In genomic region chr15:77035643-77036042, GRCm38 (mm10) we compare ENCODE assay signal across 14 mouse cellular contexts. TPM values are rescaled to one million over a fixed set of nuclear protein-coding genes. Genes with fewer than 3 reads are reported as not detected.
DNase-seq lines count a peak whose midpoint lies in the region; ATAC-seq lines count a peak whose summit lies in the region.
"Had no signal": no experiment of that assay in that cellular context is flagged by ENCODE, and none has a peak within 500 bp of the region (broad histone marks: within the 10 kb centered on the region; RNA-seq: fewer than 3 reads in every experiment).

No protein-coding gene starts in this region.

- peak overlapping the region; percentile 86 for H3K9ac ChIP-seq in heart, embryonic 13.5 days
- no peak overlapping the region for H3K9ac ChIP-seq in lung, embryonic 15.5 days
- no peak overlapping the region for H3K9ac ChIP-seq in intestine, embryonic 14.5 days (ENCODE audit: low read length)
- peak overlapping the region; percentile 5; the same call in 1 of the 2 replicates for H3K9ac ChIP-seq in stomach, embryonic 16.5 days (ENCODE audit: low read length)

- H3K4me2 ChIP-seq in heart, embryonic 13.5 days: no peak overlapping the region
- H3K4me2 ChIP-seq in lung, embryonic 15.5 days: no peak overlapping the region
- no peak overlapping the region for H3K4me2 ChIP-seq in intestine, embryonic 14.5 days (ENCODE audit: low read length)
- H3K4me2 ChIP-seq in stomach, embryonic 16.5 days (ENCODE audit: low read depth, low read length): no peak overlapping the region

- no peak overlapping the region for H3K4me3 ChIP-seq in heart, embryonic 13.5 days
- H3K4me3 ChIP-seq in lung, embryonic 15.5 days: no peak overlapping the region
- H3K4me3 ChIP-seq in intestine, embryonic 14.5 days (ENCODE audit: low read depth, low read length): no peak overlapping the region
- H3K4me3 ChIP-seq in stomach, embryonic 16.5 days (replicated peaks; ENCODE audit: low read length): no peak overlapping the region

- ATAC-seq in heart, embryonic 13.5 days (ENCODE audit: extremely low read depth, insufficient number of reproducible peaks, low FRiP score, low TSS enrichment): no peak
- no peak for ATAC-seq in lung, embryonic 15.5 days (ENCODE audit: borderline replicate concordance, extremely low read depth, low FRiP score, low TSS enrichment)
- ATAC-seq in intestine, embryonic 14.5 days (replicated peaks; ENCODE audit: low FRiP score, low TSS enrichment, low read depth): no peak
- no peak for ATAC-seq in stomach, embryonic 16.5 days (ENCODE audit: insufficient read depth, low FRiP score)
- ATAC-seq: CD4-positive, CD25-positive, alpha-beta regulatory T cell, adult 4 months had no signal

- WGBS in heart, embryonic 13.5 days: 72% methylated on average over 3 of the region's 3 CpGs
- 81% methylated on average over 3 of the region's 3 CpGs for WGBS in lung, embryonic 15.5 days
- 76% methylated on average over 3 of the region's 3 CpGs for WGBS in intestine, embryonic 14.5 days
- WGBS in stomach, embryonic 16.5 days: 57% methylated on average over 3 of the region's 3 CpGs

- H3K36me3 ChIP-seq in heart, embryonic 13.5 days: no peaks in the 10 kb centered on the region
- H3K36me3 ChIP-seq in lung, embryonic 15.5 days: no peaks in the 10 kb centered on the region
- no peaks in the 10 kb centered on the region for H3K36me3 ChIP-seq in intestine, embryonic 14.5 days (ENCODE audit: control insufficient read depth, insufficient read depth, low read length)
- H3K36me3 ChIP-seq in stomach, embryonic 16.5 days (ENCODE audit: control insufficient read depth, insufficient read depth, low read length): no peaks in the 10 kb centered on the region

- no peaks in the 10 kb centered on the region for H3K9me3 ChIP-seq in heart, embryonic 13.5 days
- no peaks in the 10 kb centered on the region for H3K9me3 ChIP-seq in lung, embryonic 15.5 days
- H3K9me3 ChIP-seq in intestine, embryonic 14.5 days (ENCODE audit: control insufficient read depth, low read length): no peaks in the 10 kb centered on the region
- no peaks in the 10 kb centered on the region for H3K9me3 ChIP-seq in stomach, embryonic 16.5 days (replicated peaks; ENCODE audit: control insufficient read depth, low read length)

- no peaks in the 10 kb centered on the region for H3K27me3 ChIP-seq in heart, embryonic 13.5 days (replicated peaks)
- H3K27me3 ChIP-seq in lung, embryonic 15.5 days: no peaks in the 10 kb centered on the region
- H3K27me3 ChIP-seq in intestine, embryonic 14.5 days (replicated peaks; ENCODE audit: control insufficient read depth, insufficient read depth, low read length): no peaks in the 10 kb centered on the region
- no peaks in the 10 kb centered on the region for H3K27me3 ChIP-seq in stomach, embryonic 16.5 days (ENCODE audit: control insufficient read depth, insufficient read depth, low read length)

- H3K4me1 ChIP-seq in heart, embryonic 13.5 days: peaks cover 78% of the 10 kb centered on the region
- H3K4me1 ChIP-seq in lung, embryonic 15.5 days: peaks cover 25% of the 10 kb centered on the region
- peaks cover 35% of the 10 kb centered on the region for H3K4me1 ChIP-seq in intestine, embryonic 14.5 days (replicated peaks; ENCODE audit: control insufficient read depth, insufficient read depth, low read length)
- H3K4me1 ChIP-seq in stomach, embryonic 16.5 days (ENCODE audit: control insufficient read depth, insufficient read depth, low read length): peaks cover 29% of the 10 kb centered on the region

- H3K27ac ChIP-seq in heart, embryonic 13.5 days (replicated peaks): peak overlapping the region; percentile 100
- H3K27ac ChIP-seq in lung, embryonic 15.5 days: peak overlapping the region; percentile 98
- H3K27ac ChIP-seq in intestine, embryonic 14.5 days (ENCODE audit: low read depth): peak overlapping the region; percentile 98
- H3K27ac ChIP-seq in stomach, embryonic 16.5 days (ENCODE audit: low read length): peak overlapping the region; percentile 100

- no peak for DNase-seq in heart, adult 8-10 months (ENCODE audit: low spot score)
- no peak for DNase-seq in lung, postnatal 36 days
- DNase-seq in intestine, embryonic 14.5 days (ENCODE audit: low spot score): no peak
- DNase-seq in cerebellum, adult 8-10 months: no peak
- no peak for DNase-seq in MN1 (ENCODE audit: low spot score)
- DNase-seq: cerebellum, adult 11-12 months; kidney, postnatal 25 days; spleen, adult 18-20 months; thymus, postnatal 14 days had no signal

RNA-seq across cellular contexts. Expression of gene Apol6, which starts 8.9 kb away (rescaled TPM):
- 0.06 and 0.15 TPM in 2 replicates for polyA plus RNA-seq in heart, embryonic 13.5 days (2015; fragmentation: Nextera tagmentation; extraction: Ambion mirVana)
- 1 to 10 TPM in 2 of 4 experiments, under 1 TPM in 2; 0.49 to 1.5 (median 1.0) TPM for total RNA-seq in heart, adult 8-10 months (2022)
- polyA plus RNA-seq in lung, embryonic 15.5 days (2015; fragmentation: Nextera tagmentation; extraction: Ambion mirVana): not detected in 2 replicates
- polyA plus RNA-seq in intestine, embryonic 14.5 days (2014; fragmentation: Nextera tagmentation; extraction: Ambion mirVana): 0.58 and 0.84 TPM in 2 replicates
- 0.06 and 0.16 TPM in 2 replicates for polyA plus RNA-seq in stomach, embryonic 16.5 days (2015; fragmentation: Nextera tagmentation; extraction: Ambion mirVana)
- polyA plus RNA-seq: CD4-positive, CD25-positive, alpha-beta regulatory T cell, adult 4 months had no signal

RNA-seq across cellular contexts. Expression of gene Mb, which starts 14.8 kb away (rescaled TPM):
- polyA plus RNA-seq in heart, embryonic 13.5 days (2015; fragmentation: Nextera tagmentation; extraction: Ambion mirVana): 519 and 566 TPM in 2 replicates
- over 10,000 TPM; 20,391 to 21,800 (median 21,272) TPM for total RNA-seq in heart, adult 8-10 months (2022)
- 4.6 and 9.0 TPM in 2 replicates for polyA plus RNA-seq in lung, embryonic 15.5 days (2015; fragmentation: Nextera tagmentation; extraction: Ambion mirVana)
- polyA plus RNA-seq in intestine, embryonic 14.5 days (2014; fragmentation: Nextera tagmentation; extraction: Ambion mirVana): 0.35 and 0.65 TPM in 2 replicates
- 1.6 and 2.5 TPM in 2 replicates for polyA plus RNA-seq in stomach, embryonic 16.5 days (2015; fragmentation: Nextera tagmentation; extraction: Ambion mirVana)
- total RNA-seq: left cerebral cortex, postnatal 10 days had no signal
- polyA plus RNA-seq: CD4-positive, CD25-positive, alpha-beta regulatory T cell, adult 4 months had no signal

Comparison
In these comparisons a context has a peak if more than half of its experiments do, and no peak if none do; other contexts are left out.
1. H3K9ac ChIP-seq: peak in heart, embryonic 13.5 days (single experiment) and stomach, embryonic 16.5 days (single experiment); none in lung, embryonic 15.5 days (single experiment) and intestine, embryonic 14.5 days (single experiment).
2. RNA of gene Mb, which starts 14.8 kb away (polyA plus RNA-seq): 519 to 566 TPM in heart, embryonic 13.5 days; 4.6 to 9.0 TPM in lung, embryonic 15.5 days, 1.6 to 2.5 TPM in stomach, embryonic 16.5 days and 0.35 to 0.65 TPM in intestine, embryonic 14.5 days; every median in the first group is over 10 times any median in the second.
3. Peak in every context shown above with its lines, with median percentiles within 50 percentile points of each other: H3K27ac ChIP-seq.